Mouse (Mus musculus): Measurements from ENCODE around the gene Pbx4.

The Pbx4 gene

GRCm38 (mm10) chr8:69870907-69871306 is 38.6 kb downstream of the Pbx4 start:
- in situ Hi-C loops (cut with MboI, MseI): no loop called here

DNA sequence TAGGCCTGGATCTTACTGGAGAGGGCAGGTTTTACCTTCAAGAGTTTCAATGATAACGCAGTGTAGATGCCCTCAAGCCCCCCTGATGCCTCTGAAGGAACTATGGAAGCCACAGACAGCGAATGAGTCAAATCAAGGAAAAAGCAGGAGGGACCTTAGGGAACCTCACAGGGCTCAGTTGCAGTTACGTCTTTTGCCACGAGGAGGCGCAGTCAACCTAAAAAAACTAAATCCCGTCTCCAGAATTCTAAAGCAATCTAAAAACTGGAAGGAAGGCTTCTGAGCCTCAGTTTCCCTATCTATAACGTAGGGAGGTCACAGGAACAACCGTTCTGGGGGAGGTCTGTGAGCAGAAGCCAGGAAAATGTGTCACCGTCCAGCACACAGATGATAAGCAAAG is 41.9 kb downstream of the Pbx4 start:
- in situ Hi-C loops (cut with MboI, MseI): no loop called here

- in situ Hi-C loops (cut with MboI, MseI): no loop called here
Measured at GRCm38 (mm10) chr8:69874654-69875053, 42.4 kb downstream of the Pbx4 start.

DNA sequence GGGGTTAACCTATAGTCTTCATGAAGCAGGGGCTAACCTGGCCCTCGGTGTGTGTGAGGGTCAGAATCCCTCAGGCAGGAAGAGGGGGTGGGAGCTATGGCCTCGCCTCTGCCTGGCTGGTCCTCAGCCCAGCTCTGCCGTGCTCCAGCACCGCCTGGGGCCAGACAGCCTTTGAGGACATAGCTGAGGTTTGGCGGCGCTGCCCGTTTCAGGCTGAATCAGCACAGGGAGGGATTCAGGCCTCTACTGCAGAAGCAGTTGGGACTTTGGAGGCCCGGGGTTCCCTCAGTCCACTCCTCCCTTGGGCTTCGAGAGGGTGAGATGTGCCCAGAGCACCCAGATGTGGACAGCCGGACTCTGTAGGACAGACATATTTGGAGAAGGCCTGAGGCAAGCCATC is 43.8 kb downstream of the Pbx4 start:
- in situ Hi-C loops (cut with MboI, MseI): no loop called here

DNA sequence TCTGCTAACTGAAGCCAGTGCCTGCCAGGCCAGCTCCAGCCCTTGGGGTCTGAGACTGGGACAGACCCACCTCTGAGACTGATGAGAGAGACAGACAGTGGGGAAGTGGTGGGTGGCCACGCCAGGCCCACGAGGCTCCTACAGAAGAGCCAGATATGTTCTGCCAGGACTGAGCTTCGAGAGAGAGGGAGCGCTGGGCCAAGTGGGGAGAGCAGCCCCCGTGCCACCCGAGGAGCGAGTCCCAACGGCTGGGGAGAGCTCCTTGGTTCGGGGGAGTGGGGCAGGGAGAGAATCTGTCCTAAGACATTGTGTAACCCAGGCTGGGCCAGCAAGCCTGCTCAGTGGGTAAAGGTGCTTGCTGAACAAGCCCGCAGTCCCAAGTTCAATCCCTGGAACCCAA is 44.7 kb downstream of the Pbx4 start:
- in situ Hi-C loops (cut with MboI, MseI): no loop called here

GRCm38 (mm10) chr8:69877396-69877795 is 45.1 kb downstream of the Pbx4 start:
- in situ Hi-C loops (cut with MboI, MseI): no loop called here

DNA sequence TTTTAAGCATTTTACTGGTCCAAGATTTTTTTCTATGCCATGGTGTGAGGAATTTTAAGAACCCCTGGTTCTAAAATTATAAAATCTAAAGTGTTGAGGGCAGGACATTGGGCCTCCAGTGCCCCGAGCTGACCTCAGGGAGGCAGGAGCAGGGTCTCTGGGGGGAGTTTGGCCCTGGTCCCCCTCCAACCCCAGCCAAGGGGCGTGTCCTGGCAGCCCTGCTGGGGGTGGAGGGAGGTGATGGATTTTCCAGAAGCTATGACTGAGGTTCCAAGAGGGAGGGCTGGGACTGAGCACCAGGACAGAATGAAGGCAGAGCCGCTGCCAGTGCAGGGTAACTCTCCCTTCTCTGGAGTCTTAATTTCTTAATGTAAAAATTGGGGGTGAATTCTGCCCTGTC is 45.7 kb downstream of the Pbx4 start:
- in situ Hi-C loops (cut with MboI, MseI): no loop called here

DNA sequence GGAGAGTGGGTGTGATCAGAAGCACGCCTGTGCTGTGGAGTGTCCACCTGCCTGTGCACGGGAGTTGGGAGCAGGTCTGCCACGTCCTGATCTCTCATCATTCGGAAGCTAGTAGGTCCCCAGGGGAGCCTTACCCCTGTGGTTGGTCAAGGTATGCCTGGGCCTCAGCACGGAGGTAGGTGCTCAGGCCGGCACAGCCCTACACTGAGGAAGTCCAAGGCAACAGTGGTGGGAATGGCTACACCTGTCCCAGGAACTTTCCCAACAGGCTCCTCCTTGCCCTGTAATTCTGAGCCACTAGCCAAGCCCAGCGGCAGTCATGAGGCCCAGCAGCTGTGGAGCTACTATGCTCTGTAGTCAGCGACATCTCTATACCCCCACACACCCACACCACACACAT is 47.4 kb downstream of the Pbx4 start:
- in situ Hi-C loops (cut with MboI, MseI): no loop called here

- in situ Hi-C loops (cut with MboI, MseI): no loop called here
Measured at GRCm38 (mm10) chr8:69880841-69881240, 48.5 kb downstream of the Pbx4 start.

DNA sequence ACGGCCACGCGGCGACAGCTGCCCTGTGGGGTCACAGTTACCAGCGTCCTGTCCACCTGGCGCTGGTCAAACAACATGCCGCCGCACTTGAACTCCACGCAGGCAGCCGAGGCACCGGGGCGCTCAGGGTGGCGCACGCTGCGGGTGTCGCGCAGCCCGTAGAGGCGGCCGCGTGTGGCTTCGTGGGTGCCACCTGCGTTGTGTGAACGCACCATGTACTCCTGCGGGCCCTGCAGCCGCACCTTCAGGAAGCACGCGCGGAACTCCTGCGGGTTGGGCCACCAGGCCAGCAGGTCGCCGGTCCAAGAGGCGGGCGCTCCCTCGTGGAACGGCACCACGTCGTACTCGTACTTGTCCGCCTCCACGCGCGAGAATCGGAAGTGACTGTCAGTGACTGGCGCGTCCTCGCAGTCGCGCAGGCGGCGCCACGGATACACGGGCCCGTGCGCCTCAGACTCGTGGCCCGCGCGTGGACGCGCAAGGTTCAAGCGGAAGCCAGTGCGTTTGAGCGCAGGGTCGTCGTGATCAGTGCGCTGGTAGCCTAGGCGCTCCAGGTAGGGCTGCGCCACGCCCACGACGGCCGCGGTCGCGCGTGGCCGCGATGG is 49.1 kb downstream of the Pbx4 start:
- in situ Hi-C loops (cut with MboI, MseI): no loop called here

- in situ Hi-C loops (cut with MboI, MseI): no loop called here
Measured at GRCm38 (mm10) chr8:69882021-69882756, 49.9 kb downstream of the Pbx4 start.

DNA sequence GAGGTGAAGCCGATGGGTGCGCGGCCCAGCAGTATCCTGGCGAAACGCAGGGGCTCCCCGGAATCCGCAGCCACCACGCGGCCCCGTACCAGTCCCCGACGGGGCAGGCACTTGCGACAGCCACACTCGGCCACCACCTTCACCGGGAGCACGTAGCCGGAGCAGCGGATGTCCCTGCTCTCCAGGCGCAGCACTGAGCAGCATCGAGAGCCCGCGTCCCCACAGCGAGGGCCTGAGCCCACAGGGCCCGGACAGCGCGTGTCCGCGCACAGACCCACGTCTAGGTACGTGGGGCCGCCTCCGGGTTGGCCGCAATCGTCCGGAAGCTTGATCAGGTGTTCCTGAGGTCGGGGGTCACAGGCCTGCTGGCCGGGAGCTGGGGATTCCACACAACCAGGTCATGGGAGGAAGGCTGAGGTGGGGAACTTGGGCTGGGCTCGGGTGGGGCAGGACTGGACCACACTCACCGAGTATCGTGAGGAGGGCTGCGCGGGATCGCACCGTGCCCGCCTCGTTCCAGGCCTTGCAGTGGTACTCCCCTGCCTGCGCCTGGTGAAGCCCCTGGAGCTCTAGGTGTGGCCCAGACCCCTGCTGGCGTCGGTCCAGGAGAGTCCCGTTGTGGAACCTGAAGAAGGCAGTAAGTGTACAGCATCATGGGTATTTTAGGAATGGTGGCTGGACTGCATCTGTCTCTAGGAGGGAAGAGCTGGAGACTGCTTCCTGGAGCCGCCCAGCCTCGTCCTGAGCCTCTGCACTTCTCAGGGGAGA is 50.7 kb downstream of the Pbx4 start:
- in situ Hi-C loops (cut with MboI, MseI): no loop called here

DNA sequence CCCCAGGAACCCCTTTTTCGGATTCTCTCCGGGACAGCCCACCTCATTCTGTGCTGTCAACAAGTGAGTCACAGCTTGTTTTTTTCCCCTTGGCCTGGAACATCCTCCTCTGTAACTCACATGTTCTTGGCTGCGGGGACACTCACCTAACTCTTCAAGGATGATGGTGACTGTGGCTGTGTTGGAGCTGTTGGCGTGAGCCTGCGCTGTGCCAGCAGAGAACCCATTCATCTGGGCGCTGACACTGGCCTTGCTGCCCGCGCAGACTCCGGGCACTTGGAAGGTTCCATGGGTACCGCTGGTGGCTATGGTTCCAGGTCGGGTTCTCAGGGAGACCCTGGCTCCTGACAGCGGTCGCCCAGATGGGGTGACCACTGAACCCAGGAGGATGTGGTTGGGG is 51.9 kb downstream of the Pbx4 start:
- in situ Hi-C loops (cut with MboI, MseI): no loop called here

DNA sequence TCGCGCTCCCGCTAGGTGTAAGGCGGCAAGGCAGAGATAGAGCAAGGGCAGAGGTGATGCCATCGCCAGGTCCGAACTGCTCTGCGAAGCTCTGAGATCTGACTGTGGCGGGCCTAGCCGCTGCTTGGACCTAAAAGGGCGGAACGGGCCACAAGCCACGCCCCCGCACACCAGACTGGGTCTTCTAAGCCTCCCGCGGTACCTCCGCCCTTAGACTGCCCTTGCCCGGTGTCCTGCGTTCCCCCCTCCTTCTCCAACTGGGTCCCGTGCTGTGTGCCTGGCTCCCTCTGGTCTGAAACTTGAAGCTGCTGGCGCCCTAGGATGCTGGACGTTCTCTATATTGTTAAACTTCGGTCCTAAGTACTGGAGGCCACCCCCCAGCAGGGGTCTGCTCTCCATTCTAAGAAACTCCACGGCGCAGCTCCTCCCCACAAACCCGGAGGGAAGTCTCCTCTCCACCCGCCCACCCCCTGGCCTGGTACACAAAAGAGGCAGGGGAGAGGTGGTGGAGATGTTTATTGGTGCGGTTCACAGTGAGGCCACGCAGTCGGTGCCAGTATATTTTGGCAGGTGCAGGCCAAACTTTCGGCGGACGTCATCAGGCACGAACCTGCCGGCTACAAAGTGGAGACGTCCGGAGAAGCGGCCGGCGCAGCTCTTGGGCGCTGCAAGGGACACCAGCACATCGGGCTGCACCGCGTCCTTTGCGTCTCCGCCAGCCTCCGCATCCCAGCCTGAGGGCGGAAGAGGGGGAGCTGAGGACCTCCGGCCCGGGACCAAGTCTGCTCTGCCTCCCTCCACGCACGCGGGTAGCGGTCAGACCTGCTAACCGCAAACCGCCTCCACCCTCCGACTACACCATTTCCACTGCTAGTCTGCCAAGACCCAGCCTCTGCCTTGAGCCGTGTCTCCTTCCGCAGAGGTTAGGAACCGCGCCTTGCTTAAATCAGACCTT is 55.3 kb downstream of the Pbx4 start, which contains the start of gene Cilp2:
Cilp2 (minus strand) TSS at position 399 of the 955 bp plus-strand sequence.
- in situ Hi-C loops (cut with MboI, MseI): no loop called here

GRCm38 (mm10) chr8:69888244-69888866 is 56.1 kb downstream of the Pbx4 start:
- in situ Hi-C loops (cut with MboI, MseI): no loop called here

- in situ Hi-C loops (cut with MboI, MseI): no loop called here
Measured at GRCm38 (mm10) chr8:69888902-69889301, 56.6 kb downstream of the Pbx4 start.

DNA sequence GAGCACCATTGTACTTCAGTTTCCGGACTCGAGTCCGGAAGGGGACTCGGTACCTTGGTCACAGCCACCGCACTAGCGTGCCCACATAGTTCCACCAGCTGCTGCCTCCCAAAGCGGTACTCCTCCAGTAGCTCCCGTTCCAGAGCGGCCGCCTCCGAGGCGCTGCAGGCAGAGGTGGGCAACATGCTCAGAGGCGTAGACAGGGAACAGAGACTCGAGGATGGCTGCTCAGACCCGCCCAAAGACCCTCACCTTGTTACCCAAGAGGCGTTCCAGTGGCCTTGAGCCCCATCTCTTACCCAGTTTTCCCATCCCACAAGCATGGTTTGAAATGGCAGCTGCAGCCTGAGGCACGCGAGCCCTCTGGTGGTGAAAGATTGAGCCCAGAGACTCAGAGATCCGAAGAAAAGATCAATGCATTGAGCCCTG is 58.5 kb downstream of the Pbx4 start:
- in situ Hi-C loops (cut with MboI, MseI): no loop called here

GRCm38 (mm10) chr8:69893863-69894262 is 61.6 kb downstream of the Pbx4 start:
- in situ Hi-C loops (cut with MboI, MseI): no loop called here

- in situ Hi-C loops (cut with MboI, MseI): no loop called here
Measured at GRCm38 (mm10) chr8:69894836-69895332, 62.6 kb downstream of the Pbx4 start.

DNA sequence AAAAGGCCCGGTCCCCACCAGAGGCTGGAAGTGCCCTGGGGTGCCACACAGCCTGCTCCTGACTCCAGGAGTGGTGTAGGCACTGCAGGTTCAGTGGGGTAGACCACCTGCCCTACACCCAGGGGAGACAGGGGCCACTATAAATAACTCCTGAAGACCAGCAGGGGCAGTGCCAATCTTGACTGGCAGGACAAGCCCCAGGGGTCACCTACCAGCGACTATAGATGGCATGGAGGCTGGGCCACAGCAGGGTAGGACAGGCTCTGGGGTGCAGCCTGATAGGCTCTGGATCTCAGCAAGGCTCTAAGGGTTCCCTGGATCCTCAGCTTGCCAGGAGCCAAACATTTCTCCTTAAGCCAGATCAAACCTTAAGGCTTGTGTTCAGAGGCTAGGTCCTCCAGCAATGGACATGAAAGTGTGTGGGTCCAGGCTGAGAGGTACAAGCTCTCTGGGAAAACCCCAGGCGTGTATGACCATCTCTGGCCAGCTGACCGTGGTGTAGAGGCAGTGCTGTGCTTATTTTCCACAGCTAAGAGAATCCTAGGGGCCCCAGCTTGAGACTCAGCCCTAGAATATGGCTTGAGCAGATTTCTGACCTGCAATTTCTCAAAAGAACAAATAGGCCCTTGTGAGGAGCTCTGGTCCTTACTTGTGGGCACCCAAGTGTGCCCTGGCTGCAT is 63.6 kb downstream of the Pbx4 start:
- in situ Hi-C loops (cut with MboI, MseI): no loop called here
